Mouse (Mus musculus): ENCODE measurements around the gene Abat. TPM values are rescaled to one million over a fixed set of nuclear protein-coding genes. Genes with fewer than 3 reads are reported as not detected.
"Not testable (repeated sequence)": the region's sequence is repeated elsewhere in the genome, so short reads cannot be mapped to it uniquely, and the experiment has no call there.

The Abat gene
- total RNA-seq, 1 experiment = 4.3 TPM

GRCm38 (mm10) chr16:8561856-8562255 lies 48.6 kb downstream of the Abat start:
- peak overlapping the region; percentile 66 to 72 for H3K4me3 ChIP-seq (ENCODE audit: insufficient read depth in 1 of 2, low read depth in 1 of 2, low read length in 2 of 2, poor library complexity in 1 of 2, severe bottlenecking in 1 of 2)
- DNase-seq (ENCODE audit: low read depth, low spot score) = not testable (repeated sequence)

DNA sequence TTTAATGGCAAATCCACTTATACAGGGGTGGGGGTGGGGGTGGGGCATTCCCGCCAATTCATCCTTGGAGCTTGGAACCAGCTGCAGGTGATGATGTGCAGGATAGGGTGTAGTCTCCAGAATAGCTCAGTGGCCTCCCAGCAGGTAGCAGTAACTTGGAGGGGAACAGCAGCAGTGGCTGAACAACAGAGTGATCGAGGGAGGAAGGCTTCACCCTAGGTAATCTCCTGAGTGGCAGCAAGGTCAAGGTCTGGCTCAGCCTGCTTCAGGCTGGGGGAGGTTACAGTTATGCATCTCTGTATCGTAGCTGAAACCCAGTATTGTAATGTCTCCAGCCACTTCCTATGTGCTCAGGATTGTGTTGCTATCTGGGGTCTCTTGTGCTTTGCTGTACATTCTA lies 49.6 kb downstream of the Abat start:
- H3K36me3 ChIP-seq (ENCODE audit: control insufficient read depth, insufficient read depth, low read length, poor library complexity, severe bottlenecking); in situ Hi-C loops (cut with MboI; ENCODE audit: low sequenced_read_pairs in 2 of 2, unreplicated experiment in 2 of 2); DNase-seq (ENCODE audit: low read depth, low spot score); H3K9me3 ChIP-seq (ENCODE audit: control insufficient read depth, insufficient read depth, low read depth, low read length): not testable (repeated sequence)
- peak overlapping the region; percentile 79; the same call in 1 of the 2 replicates for H3K9ac ChIP-seq (ENCODE audit: insufficient read depth, low read depth, low read length, poor library complexity, severe bottlenecking)
- H3K4me1 ChIP-seq (ENCODE audit: control insufficient read depth in 2 of 2, insufficient read depth in 2 of 2, low read length in 2 of 2, poor library complexity in 1 of 2) = peaks cover 6 to 14% of the 10 kb centered on the region in 2 experiments
- H3K4me3 ChIP-seq (ENCODE audit: insufficient read depth in 1 of 2, low read depth in 1 of 2, low read length in 2 of 2, poor library complexity in 1 of 2, severe bottlenecking in 1 of 2) = peak overlapping the region; percentile 66 to 72; a peak in 3 of 4 replicates
- H3K27ac ChIP-seq (ENCODE audit: insufficient read depth, low read depth, low read length, poor library complexity, severe bottlenecking) = peak overlapping the region; percentile 89; the same call in 1 of the 2 replicates

More at GRCm38 (mm10) chr16:8561856-8562255, 48.6 kb downstream of the Abat start:
- in situ Hi-C loops (cut with MboI; ENCODE audit: low sequenced_read_pairs in 2 of 2, unreplicated experiment in 2 of 2); H3K9me3 ChIP-seq (ENCODE audit: control insufficient read depth, insufficient read depth, low read depth, low read length); H3K36me3 ChIP-seq (ENCODE audit: control insufficient read depth, insufficient read depth, low read length, poor library complexity, severe bottlenecking): not testable (repeated sequence)
- H3K9ac ChIP-seq (ENCODE audit: insufficient read depth, low read depth, low read length, poor library complexity, severe bottlenecking) = peak overlapping the region; percentile 79; the same call in 1 of the 2 replicates
- H3K4me1 ChIP-seq (ENCODE audit: control insufficient read depth in 2 of 2, insufficient read depth in 2 of 2, low read length in 2 of 2, poor library complexity in 1 of 2) = peaks cover 6 to 14% of the 10 kb centered on the region in 2 experiments
- peak overlapping the region; percentile 89; the same call in 1 of the 2 replicates for H3K27ac ChIP-seq (ENCODE audit: insufficient read depth, low read depth, low read length, poor library complexity, severe bottlenecking)
- TF ChIP-seq MAFK (IDR thresholded peaks at IDR 0.05; ENCODE audit: insufficient read depth, low read depth, low read length) = peak; percentile 72; the same call in 1 of the 2 replicates

GRCm38 (mm10) chr16:8564836-8565235 lies 51.6 kb downstream of the Abat start:
- Histone ChIP-seq H3K27ac (ENCODE audit: insufficient read depth, low read depth, low read length, poor library complexity, severe bottlenecking) (no peak overlapping the region), H3K9me3 (ENCODE audit: control insufficient read depth, insufficient read depth, low read depth, low read length) (no peaks in the 10 kb centered on the region), H3K4me1 (ENCODE audit: control insufficient read depth in 2 of 2, insufficient read depth in 2 of 2, low read length in 2 of 2, poor library complexity in 1 of 2) (peaks cover 6 to 17% of the 10 kb centered on the region in 2 experiments), H3K4me3 (ENCODE audit: insufficient read depth in 1 of 2, low read depth in 1 of 2, low read length in 2 of 2, poor library complexity in 1 of 2, severe bottlenecking in 1 of 2) (no peak overlapping the region), H3K9ac (ENCODE audit: insufficient read depth, low read depth, low read length, poor library complexity, severe bottlenecking) (no peak overlapping the region), H3K36me3 (ENCODE audit: control insufficient read depth, insufficient read depth, low read length, poor library complexity, severe bottlenecking) (peaks cover 3% of the 10 kb centered on the region; the same call in 1 of the 2 replicates)
- TF ChIP-seq MAFK (IDR thresholded peaks at IDR 0.05; ENCODE audit: insufficient read depth, low read depth, low read length) (no peak), CHD2 (IDR thresholded peaks at IDR 0.05; ENCODE audit: low read depth, low read length) (no peak), ZNF384 (IDR thresholded peaks at IDR 0.05; ENCODE audit: low read depth, low read length) (no peak), ZC3H11A (IDR thresholded peaks at IDR 0.05; ENCODE audit: borderline replicate concordance, low read depth, low read length) (no peak), HCFC1 (IDR thresholded peaks at IDR 0.05; ENCODE audit: borderline replicate concordance, insufficient read depth, low read length) (no peak)
- no peak for DNase-seq (ENCODE audit: low read depth, low spot score)
- in situ Hi-C loops (cut with MboI; ENCODE audit: low sequenced_read_pairs in 2 of 2, unreplicated experiment in 2 of 2) = no loop called here

DNA sequence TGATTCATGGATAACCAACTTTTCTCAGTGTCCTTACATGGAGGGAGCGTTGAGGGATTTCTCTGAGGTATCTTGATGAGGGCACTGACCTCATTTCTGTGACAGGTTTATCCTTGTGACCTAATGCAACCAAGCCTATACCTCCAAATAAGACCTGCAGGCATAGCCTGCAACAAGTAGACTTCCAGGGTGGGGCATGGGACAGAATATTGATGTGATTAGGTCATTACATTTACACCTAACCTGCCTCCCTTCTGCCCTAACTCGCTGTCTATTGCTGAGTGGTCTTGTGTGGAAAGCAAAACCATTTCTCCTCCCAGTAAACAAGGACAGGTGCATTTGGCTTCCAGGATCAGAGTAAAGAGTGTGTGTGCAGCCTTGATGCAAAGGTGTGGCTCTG lies 52.3 kb downstream of the Abat start:
- Histone ChIP-seq H3K36me3 (ENCODE audit: control insufficient read depth, insufficient read depth, low read length, poor library complexity, severe bottlenecking) (no peaks in the 10 kb centered on the region), H3K9me3 (ENCODE audit: control insufficient read depth, insufficient read depth, low read depth, low read length) (no peaks in the 10 kb centered on the region), H3K27ac (ENCODE audit: insufficient read depth, low read depth, low read length, poor library complexity, severe bottlenecking) (no peak overlapping the region), H3K4me1 (ENCODE audit: control insufficient read depth in 2 of 2, insufficient read depth in 2 of 2, low read length in 2 of 2, poor library complexity in 1 of 2) (peaks cover 6 to 17% of the 10 kb centered on the region in 2 experiments), H3K4me3 (ENCODE audit: insufficient read depth in 1 of 2, low read depth in 1 of 2, low read length in 2 of 2, poor library complexity in 1 of 2, severe bottlenecking in 1 of 2) (no peak overlapping the region), H3K9ac (ENCODE audit: insufficient read depth, low read depth, low read length, poor library complexity, severe bottlenecking) (no peak overlapping the region)
- TF ChIP-seq HCFC1 (IDR thresholded peaks at IDR 0.05; ENCODE audit: borderline replicate concordance, insufficient read depth, low read length) = no peak
- no peak for TF ChIP-seq MAFK (IDR thresholded peaks at IDR 0.05; ENCODE audit: insufficient read depth, low read depth, low read length)
- TF ChIP-seq ZC3H11A (IDR thresholded peaks at IDR 0.05; ENCODE audit: borderline replicate concordance, low read depth, low read length) = no peak
- no peak for TF ChIP-seq ZNF384 (IDR thresholded peaks at IDR 0.05; ENCODE audit: low read depth, low read length)
- TF ChIP-seq CHD2 (IDR thresholded peaks at IDR 0.05; ENCODE audit: low read depth, low read length) = no peak
- in situ Hi-C loops (cut with MboI; ENCODE audit: low sequenced_read_pairs in 2 of 2, unreplicated experiment in 2 of 2) = no loop called here
- DNase-seq (ENCODE audit: low read depth, low spot score) = no peak

DNA sequence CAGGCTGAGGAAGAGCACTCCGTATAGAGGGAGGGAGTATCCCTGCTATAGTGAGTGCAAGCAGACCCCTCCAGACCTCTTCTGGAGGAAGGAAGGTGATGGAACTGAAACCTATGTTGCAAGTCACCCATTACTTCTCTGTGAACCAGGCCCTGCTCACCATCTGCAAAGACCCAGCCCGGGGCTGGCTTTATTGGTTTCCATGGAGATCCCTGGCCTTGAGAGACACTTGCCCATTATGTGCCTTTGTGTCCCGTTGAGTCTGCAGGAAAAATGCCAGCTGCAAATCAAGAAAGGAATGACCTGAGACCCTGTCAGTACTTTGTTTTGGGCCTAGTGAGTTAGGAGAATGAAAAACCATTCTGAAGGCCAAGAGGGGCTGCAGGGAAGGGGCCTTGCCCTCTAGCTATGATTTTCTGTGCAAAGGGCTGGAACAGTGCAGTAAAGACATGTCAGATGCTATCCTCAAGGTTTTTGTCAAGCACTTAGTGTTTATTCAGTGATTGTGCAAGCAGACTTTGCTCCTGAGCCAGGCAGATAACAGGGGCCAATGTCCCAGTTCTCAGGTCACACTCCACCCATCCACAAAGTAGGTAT lies 53.0 kb downstream of the Abat start:
- Histone ChIP-seq H3K9ac (ENCODE audit: insufficient read depth, low read depth, low read length, poor library complexity, severe bottlenecking) (no peak overlapping the region), H3K36me3 (ENCODE audit: control insufficient read depth, insufficient read depth, low read length, poor library complexity, severe bottlenecking) (no peaks in the 10 kb centered on the region), H3K4me3 (ENCODE audit: insufficient read depth in 1 of 2, low read depth in 1 of 2, low read length in 2 of 2, poor library complexity in 1 of 2, severe bottlenecking in 1 of 2) (no peak overlapping the region), H3K4me1 (ENCODE audit: control insufficient read depth in 2 of 2, insufficient read depth in 2 of 2, low read length in 2 of 2, poor library complexity in 1 of 2) (peaks cover 6 to 17% of the 10 kb centered on the region in 2 experiments), H3K27ac (ENCODE audit: insufficient read depth, low read depth, low read length, poor library complexity, severe bottlenecking) (no peak overlapping the region), H3K9me3 (ENCODE audit: control insufficient read depth, insufficient read depth, low read depth, low read length) (no peaks in the 10 kb centered on the region)
- in situ Hi-C loops (cut with MboI; ENCODE audit: low sequenced_read_pairs in 2 of 2, unreplicated experiment in 2 of 2) = no loop called here
- TF ChIP-seq ZC3H11A (IDR thresholded peaks at IDR 0.05; ENCODE audit: borderline replicate concordance, low read depth, low read length) (no peak), ZNF384 (IDR thresholded peaks at IDR 0.05; ENCODE audit: low read depth, low read length) (no peak), CHD2 (IDR thresholded peaks at IDR 0.05; ENCODE audit: low read depth, low read length) (no peak), MAFK (IDR thresholded peaks at IDR 0.05; ENCODE audit: insufficient read depth, low read depth, low read length) (no peak), HCFC1 (IDR thresholded peaks at IDR 0.05; ENCODE audit: borderline replicate concordance, insufficient read depth, low read length) (no peak)
- no peak for DNase-seq (ENCODE audit: low read depth, low spot score)
